Mouse (Mus musculus): Measurements from ENCODE around the gene Srgap3.

DNA sequence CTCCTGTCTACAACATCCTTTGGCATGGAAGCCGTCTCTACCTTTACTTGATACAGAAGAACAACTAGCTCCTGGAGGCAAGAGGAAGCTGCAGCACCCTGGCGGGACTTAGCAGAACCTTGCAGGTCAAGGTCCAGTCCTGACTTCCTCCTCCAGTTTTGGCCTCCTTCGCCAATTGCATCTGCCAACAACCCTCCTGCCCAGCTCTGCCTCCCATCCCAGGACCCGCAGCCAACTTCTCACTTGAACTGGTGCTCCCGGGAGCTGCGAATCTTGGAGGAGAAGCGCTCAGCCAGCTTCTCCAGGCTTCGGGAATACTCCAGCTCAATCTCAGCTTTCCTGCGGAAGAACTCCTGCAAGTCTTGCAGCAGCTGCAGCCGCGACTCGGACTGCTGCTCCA is 117.9 kb downstream of the Srgap3 start:
- no peak for TF ChIP-seq POLR2A (IDR thresholded peaks at IDR 0.05; ENCODE audit: control insufficient read depth, low read depth, low read length)
- no peak for TF ChIP-seq CTCF (IDR thresholded peaks at IDR 0.05; ENCODE audit: control insufficient read depth, insufficient read depth, insufficient replicate concordance, low read depth, low read length)
